Mouse (Mus musculus) erythroblast, adult 5-6 weeks (primary cell): Measurements from ENCODE around the gene Lrmda. TPM values are rescaled to one million over a fixed set of nuclear protein-coding genes. Genes with fewer than 3 reads are reported as not detected.

ENCODE experiments used
- ATAC-seq: replicated peaks from 2 replicates; pipeline ENCODE4 v1.8.0; 2016; ENCODE audit warnings: moderate number of reproducible peaks, mild to moderate bottlenecking, moderate TSS enrichment, inconsistent platforms; ENCODE audit not compliant: poor library complexity, low FRiP score, severe bottlenecking
- total RNA-seq, 2 experiments: library from RNA; stranded (forward) in 1 of 2; stranded (reverse) in 1 of 2; fragments of 150-400 nt in 1 of 2; fragments of 200-764, 138-1000 nt in 1 of 2; gene quantifications; 2 replicates each; pipeline versions ENCODE4 v1.2.3 to v1.2.4; 2015 to 2017; ENCODE audit warnings: low replicate concordance in 2 of 2

Gene Lrmda
- total RNA-seq, 2 experiments from 2014 or later, result 1.5 to 2.1 TPM

DNA sequence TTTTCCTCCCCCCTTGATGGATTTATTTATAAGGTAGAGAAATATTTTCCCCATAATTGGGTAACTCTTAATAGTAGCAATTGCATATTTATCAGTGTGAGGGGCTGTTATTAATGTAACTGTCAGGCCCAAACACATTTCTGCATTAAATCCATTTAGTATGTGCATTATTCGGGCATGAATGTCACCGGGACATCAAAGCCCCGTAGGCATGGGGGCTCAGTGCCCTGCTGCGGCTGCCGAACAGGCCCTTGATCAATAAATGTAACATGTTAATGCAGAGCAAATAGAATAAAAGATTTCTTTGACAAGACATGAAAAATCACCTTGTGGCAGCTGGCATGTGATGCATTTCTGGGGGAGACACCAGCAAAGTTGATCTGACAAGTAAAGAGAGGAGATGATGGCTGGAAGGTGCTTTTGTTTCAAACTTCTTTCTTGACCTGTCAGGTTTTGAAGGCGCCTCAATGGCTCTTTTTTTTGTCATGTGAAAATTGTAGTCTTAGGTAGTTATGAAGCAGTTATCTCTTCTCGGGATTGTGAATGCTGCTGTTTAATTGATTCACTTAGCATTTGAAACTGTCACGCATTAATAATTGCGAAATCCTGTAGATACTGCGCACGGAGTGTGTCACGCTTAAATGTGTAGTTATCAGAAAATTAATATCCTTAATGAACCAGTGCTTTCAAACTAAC lies 17.4 kb downstream of the Lrmda start:
- no peak for ATAC-seq

DNA sequence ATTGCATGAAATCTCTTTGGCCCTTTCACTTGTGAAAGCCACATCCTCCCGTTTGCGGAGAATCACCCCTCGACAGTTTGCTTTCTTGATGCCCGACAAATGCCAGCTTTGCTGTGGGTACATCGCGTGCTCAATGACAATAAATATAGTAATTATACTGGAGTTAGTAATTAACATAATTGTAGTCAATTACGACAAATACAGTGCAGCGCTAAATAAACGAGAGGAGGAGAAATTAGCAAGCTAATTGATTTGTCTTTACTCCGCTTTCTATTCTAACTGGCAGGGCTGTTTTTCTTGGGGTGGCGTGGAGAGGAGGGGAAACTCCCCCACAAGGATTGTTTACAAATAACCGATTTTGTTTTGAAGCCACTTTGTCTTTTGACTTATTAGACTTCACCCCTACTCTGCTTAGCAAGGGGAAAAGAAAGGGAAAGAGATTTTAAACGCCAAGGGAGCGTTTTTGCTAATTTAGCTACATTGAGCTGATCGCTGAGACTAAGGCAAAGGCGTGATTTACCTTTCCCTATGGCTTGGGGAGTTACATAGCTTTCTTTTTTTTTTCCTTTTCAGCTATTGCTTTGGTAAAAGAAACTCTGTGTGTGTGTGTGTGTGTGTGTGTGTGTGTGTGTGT lies 18.1 kb downstream of the Lrmda start:
- no peak for ATAC-seq

DNA sequence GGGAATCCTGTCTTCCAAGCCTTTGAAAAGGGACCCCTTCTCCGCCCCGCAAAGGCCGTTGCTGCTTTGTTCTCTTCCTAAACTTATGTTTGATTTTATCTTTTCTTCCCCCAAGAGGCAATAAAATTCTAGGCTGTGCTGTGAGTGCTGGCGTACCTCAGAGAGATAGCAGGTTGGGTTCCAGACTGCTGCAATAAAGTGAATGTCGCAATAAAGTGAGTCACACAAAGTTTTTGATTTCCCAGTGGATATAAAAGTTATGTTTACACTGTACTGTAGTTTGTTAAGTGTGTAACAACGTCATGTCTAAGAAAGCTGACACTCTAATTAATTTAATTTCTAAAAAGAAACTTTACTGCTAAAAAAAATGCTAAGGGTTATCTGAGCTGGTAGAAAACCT lies 22.6 kb downstream of the Lrmda start:
- ATAC-seq, result no peak

- no peak for ATAC-seq
These were observed 23.9 kb downstream of the Lrmda start for GRCm38 (mm10) chr14:22043420-22043819.

- ATAC-seq, result no peak
These were observed 26.8 kb downstream of the Lrmda start for GRCm38 (mm10) chr14:22046262-22046856.

- no peak for ATAC-seq
These were observed 28.8 kb downstream of the Lrmda start for GRCm38 (mm10) chr14:22048068-22048899.

DNA sequence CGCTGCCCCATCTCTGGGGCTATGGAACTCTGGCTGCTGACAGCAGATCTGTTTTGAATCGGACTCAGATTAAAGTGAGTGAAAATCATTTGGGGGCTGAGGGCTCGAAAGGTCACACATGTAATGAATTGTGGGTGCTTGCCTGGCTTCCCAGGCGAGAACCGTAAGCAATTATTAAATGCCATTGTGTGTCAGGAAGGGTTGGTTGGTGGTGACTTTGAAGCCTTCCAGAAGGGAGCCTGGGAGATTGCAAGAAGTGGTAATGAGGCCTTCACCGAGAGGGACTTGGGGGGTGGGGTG lies 29.3 kb downstream of the Lrmda start:
- no peak for ATAC-seq

DNA sequence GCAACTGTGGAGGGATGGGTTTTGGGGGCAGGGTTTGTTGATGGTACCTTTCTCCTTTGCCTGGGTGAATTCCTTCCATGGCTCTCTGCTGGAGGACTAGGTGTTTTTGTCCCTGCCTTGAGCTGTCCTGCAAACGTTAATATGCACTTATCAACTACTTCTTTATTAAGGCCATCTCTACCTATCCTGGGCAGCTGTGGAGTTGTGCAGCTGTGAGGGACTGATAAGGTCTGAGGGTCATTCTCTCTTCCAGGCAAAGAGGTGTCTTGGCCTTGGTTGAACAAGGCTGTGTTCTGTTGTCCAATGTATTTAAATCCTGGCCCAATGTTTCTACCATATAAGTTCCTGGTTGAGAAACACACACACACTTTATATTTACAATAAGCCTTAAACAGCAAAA lies 29.8 kb downstream of the Lrmda start:
- ATAC-seq, result peak; percentile 81

DNA sequence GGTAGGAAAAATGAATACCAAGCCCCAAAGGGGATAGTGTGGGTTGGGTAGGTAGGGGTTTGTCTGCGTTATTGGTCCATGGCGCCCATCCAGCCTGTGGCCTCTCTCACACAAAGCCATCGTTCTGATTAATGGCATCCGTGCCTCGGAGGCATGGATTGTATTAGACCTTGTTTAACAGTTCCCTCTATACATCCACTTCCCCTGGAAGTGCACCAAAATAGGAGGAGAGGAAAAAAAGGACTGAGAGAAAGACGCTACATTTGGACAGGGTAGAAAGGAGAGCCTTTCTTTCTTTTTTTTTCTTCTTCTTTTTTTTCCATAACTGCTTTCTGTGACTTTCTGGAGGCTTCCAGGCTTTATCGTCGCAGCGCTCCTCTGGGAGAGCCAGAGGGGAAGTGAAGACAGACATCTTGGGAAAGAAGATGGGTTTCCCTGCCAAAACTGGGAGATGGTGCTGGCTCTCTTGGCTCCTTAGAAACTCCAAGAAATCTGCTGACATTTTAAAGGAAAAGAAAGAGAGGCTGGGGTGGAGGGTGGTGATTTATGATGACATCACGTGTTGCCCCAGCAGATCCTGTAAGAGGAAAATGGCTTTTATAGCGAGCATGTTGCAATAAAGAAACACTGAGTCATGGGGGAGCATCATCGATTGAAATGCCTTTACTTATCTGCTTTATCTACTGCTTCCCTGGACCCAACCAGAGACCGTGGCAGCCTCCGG lies 32.6 kb downstream of the Lrmda start:
- ATAC-seq, result no peak

DNA sequence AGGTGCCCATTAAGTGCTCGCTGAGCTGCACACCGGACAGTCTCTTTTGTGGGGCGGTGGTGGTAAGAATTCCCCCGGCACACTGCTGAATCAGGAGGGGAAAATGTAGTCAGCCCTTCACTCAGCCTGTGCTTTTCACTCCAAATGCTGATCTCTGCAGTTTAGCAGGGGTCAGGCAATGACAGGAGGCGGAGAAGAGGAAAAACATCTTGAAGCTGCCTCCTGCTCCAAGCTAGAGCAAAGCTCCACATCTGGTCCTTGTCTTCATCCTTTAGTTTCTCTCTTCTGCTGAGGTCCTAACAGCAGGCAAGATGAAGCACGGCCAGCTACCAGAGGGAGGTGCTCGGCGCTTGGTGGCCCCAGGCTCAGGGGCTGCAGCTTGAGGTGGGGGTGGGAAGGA lies 36.1 kb downstream of the Lrmda start:
- no peak for ATAC-seq

- no peak for ATAC-seq
These were observed 36.7 kb downstream of the Lrmda start for GRCm38 (mm10) chr14:22056246-22056645.

- no peak for ATAC-seq
These were observed 39.2 kb downstream of the Lrmda start for GRCm38 (mm10) chr14:22058729-22059128.

DNA sequence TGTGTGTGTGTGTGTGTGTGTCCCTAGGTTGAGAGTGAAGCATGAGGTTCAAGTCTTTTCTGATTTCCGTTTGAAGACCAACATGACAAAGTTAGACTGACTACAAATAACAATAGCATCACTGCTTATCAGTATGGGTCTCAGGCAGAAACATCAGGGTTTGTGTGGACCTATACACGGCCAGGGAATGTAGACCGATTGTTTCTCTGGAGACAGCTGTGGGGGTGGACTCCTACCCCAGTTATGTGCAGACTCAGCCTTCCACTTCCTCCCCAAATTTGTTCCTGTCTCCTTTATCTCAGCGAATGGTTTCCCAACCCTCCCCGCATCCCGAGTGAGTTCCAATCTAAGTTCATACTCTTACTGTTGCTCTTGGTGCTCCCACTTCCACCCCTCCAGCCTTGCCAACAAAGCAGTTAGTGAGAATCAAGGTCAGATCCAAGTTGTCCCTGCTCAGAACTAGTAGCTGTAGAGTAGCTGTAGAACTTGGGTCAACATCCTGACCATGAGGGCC lies 39.9 kb downstream of the Lrmda start:
- ATAC-seq, result no peak

GRCm38 (mm10) chr14:22060787-22061186 lies 41.3 kb downstream of the Lrmda start:
- no peak for ATAC-seq

- ATAC-seq, result no peak
These were observed 42.8 kb downstream of the Lrmda start for GRCm38 (mm10) chr14:22062117-22062855.

DNA sequence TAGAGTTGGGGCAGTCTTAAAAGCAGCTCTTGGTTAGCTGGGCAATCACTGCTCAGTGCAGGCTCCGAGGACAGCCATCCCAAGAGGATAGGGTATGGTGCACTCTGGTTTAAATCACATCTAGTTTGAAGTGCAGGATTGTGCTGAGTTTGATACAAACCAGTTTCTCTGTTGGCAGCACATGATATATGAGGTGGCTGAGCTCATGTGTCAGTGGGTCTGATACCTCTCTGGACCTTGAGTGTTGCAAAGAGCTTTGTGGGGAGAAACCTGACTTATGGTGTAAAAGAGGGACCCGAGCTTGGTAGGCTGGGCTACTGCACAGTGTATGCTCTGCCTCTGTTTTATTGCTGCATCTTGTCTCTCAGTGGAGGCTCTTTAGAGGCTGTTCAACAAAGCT lies 49.7 kb downstream of the Lrmda start:
- ATAC-seq, result no peak

DNA sequence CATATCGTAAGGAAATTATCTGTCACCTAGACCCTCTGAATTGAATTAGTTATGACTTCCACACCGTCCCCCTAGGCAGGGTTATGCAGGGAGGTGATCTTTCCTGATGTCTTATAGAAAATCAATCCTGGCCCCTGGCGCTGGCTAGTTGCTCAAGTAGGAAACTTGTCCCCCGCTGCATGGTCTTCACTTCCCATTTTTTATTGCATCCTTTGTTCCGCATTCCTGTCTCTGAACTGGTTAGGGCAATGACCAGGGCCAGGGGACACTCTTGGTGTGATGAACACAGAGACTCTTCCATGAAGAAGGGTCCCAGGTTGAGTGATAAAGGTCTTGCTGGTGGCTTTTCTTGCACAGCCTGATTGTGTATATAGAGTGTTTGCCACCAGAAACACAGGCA lies 53.9 kb downstream of the Lrmda start:
- ATAC-seq, result no peak

DNA sequence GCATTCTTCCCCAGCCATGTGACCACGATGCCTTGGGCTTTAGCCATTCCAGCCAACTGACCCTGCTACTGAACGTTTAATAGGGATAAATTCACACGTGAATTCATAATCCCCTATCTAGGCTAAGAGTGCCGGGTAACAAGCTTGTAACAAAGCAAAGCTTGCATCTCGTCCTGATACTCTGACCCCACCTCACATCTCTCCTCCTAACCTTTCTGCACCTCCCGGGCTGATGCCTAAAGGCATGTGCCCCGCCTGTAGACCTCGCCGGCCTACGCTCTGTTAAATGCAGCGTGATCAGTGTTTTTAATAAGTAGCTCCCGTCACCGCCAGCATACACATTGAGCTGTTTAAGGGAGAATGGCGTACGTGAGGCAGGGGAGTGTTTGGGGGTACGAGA lies 54.7 kb downstream of the Lrmda start:
- ATAC-seq, result no peak

DNA sequence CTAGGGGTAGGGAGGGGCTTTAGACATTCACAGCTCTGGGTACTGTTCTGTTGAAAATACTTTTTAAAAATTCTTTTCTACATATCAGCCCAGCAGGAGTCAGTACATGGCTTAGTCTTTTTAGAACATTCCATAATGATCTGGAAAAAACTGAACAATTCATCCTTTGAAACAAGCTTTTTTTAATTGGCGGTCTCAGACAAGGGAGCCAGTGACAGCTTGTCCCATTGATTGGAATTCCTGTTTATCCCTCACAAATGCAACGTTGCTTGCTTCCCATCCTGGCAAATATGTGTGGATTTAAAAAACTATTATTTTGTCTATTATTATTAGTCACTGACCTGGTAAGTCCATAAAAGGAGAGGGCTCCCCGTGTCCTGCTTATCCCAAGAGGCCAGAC lies 64.4 kb downstream of the Lrmda start:
- ATAC-seq, result no peak
